Mouse (Mus musculus) myocyte (in vitro differentiated cells): Measurements from ENCODE around the gene Nol4l. TPM values are rescaled to one million over a fixed set of nuclear protein-coding genes. Genes with fewer than 3 reads are reported as not detected.

ENCODE experiments used
- H3K27me3 ChIP-seq: one replicate; pipeline ENCODE4 v1.6.1; 2011; ENCODE audit not compliant: control insufficient read depth, insufficient read depth, insufficient read length
- H3K36me3 ChIP-seq: one replicate; pipeline ENCODE4 v1.6.1; 2011; ENCODE audit not compliant: control insufficient read depth, insufficient read depth
- H3K4me2 ChIP-seq: one replicate; pipeline ENCODE4 v1.6.1; 2011; ENCODE audit warnings: low read depth, control low read depth
- H3K4me3 ChIP-seq: one replicate; pipeline ENCODE4 v1.5.1; 2011; ENCODE audit warnings: mild to moderate bottlenecking, control low read depth, moderate library complexity
- H3K79me2 ChIP-seq: one replicate; pipeline ENCODE4 v1.6.1; 2011; ENCODE audit not compliant: control insufficient read depth, insufficient read depth
- H3ac ChIP-seq: one replicate; pipeline ENCODE4 v1.6.1; 2011; ENCODE audit not compliant: control insufficient read depth, insufficient read length
- CEBPB ChIP-seq: IDR thresholded peaks from 2 replicates; pipeline ENCODE4 v1.6.1; 2011; ENCODE audit warnings: mild to moderate bottlenecking, moderate library complexity; ENCODE audit not compliant: poor library complexity, insufficient read depth, severe bottlenecking
- E2F4 ChIP-seq: IDR thresholded peaks from one replicate; pipeline ENCODE4 v1.6.1; 2011; ENCODE audit warnings: mild to moderate bottlenecking, control low read depth, moderate library complexity; ENCODE audit not compliant: insufficient read depth
- MAX ChIP-seq: IDR thresholded peaks from one replicate; pipeline ENCODE4 v1.6.1; 2011; ENCODE audit warnings: low read depth, mild to moderate bottlenecking, control low read depth
- MYOD1 ChIP-seq, 3 experiments: IDR thresholded peaks; one replicate each; pipeline ENCODE4 v1.6.1; 2011; ENCODE audit warnings: control low read depth in 2 of 3, low read depth in 2 of 3, mild to moderate bottlenecking in 2 of 3, moderate library complexity in 1 of 3; ENCODE audit not compliant: insufficient read length in 2 of 3, control insufficient read depth in 1 of 3
- MYOG ChIP-seq, 3 experiments: IDR thresholded peaks; one replicate each; pipeline ENCODE4 v1.6.1; 2011; ENCODE audit warnings: control low read depth in 2 of 3, low read depth in 2 of 3, mild to moderate bottlenecking in 2 of 3; ENCODE audit not compliant: insufficient read length in 2 of 3, control insufficient read depth in 1 of 3, insufficient read depth in 1 of 3
- POLR2A ChIP-seq: IDR thresholded peaks from one replicate; pipeline ENCODE4 v1.6.1; 2011; ENCODE audit warnings: low read depth, mild to moderate bottlenecking, control low read depth, moderate library complexity; ENCODE audit not compliant: insufficient read length
- POLR2AphosphoS2 ChIP-seq: IDR thresholded peaks from one replicate; pipeline ENCODE4 v1.6.1; 2011; ENCODE audit warnings: low read depth, control low read depth; ENCODE audit not compliant: insufficient read length
- REST ChIP-seq: IDR thresholded peaks from one replicate; pipeline ENCODE4 v1.6.1; 2011; ENCODE audit warnings: mild to moderate bottlenecking, control low read depth, moderate library complexity; ENCODE audit not compliant: insufficient read depth, insufficient read length
- SRF ChIP-seq: IDR thresholded peaks from one replicate; pipeline ENCODE4 v1.6.1; 2011; ENCODE audit warnings: low read depth; ENCODE audit not compliant: control insufficient read depth, insufficient read length
- TCF12 ChIP-seq: IDR thresholded peaks from one replicate; pipeline ENCODE4 v1.6.1; 2011; ENCODE audit warnings: mild to moderate bottlenecking, control low read depth; ENCODE audit not compliant: poor library complexity, insufficient read depth, severe bottlenecking
- TCF3 ChIP-seq: IDR thresholded peaks from one replicate; pipeline ENCODE4 v1.6.1; 2011; ENCODE audit warnings: low read depth, control low read depth; ENCODE audit not compliant: insufficient read length
- USF1 ChIP-seq: IDR thresholded peaks from one replicate; pipeline ENCODE4 v1.6.1; 2011; ENCODE audit warnings: low read depth, mild to moderate bottlenecking, control low read depth, moderate library complexity
- polyA plus RNA-seq: library from polyadenylated mRNA; unstranded; fragments of >200 nt; fragmentation: generic; extraction: Trizol; gene quantifications from one replicate; pipeline ENCODE4 v1.2.1, GENCODE M21; 2012; ENCODE audit warnings: missing spikeins

Gene Nol4l
- polyA plus RNA-seq, 1 experiment = 0.44 TPM

DNA sequence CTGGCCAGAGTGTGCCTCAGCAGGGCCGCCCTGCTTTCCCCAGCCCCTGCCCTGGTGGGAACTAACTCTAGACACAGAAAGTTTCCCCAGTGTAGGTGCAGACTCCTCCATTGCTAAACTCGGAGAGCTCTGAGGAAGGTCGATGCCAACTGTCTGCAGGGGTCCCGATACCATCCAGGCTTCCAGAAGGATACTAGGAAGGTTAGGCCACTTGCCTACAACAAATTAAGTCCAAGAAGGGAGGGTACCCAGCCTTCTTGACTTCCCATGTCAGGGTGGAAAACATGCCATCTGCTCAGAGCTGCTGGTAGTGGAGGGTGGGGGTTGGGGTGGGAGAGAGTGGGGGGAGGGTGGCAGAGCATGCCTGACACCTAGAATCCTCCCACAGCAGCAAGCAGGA lies 15.0 kb upstream of the Nol4l start:
- Histone ChIP-seq H3K27me3 (no peaks in the 10 kb centered on the region), H3K4me2 (no peak overlapping the region), H3K36me3 (no peaks in the 10 kb centered on the region), H3K4me3 (no peak overlapping the region), H3ac (no peak overlapping the region), H3K79me2 (no peaks in the 10 kb centered on the region)
- TF ChIP-seq MAX (no peak), MYOD1 (IDR thresholded peaks at IDR 0.05; ENCODE audit: control insufficient read depth in 1 of 3, insufficient read length in 2 of 3, low read depth in 2 of 3) (no peak), E2F4 (no peak), REST (no peak), TCF3 (no peak), CEBPB (no peak), USF1 (no peak), POLR2AphosphoS2 (no peak), SRF (no peak), TCF12 (no peak), POLR2A (no peak), MYOG (IDR thresholded peaks at IDR 0.05; ENCODE audit: control insufficient read depth in 1 of 3, insufficient read depth in 1 of 3, insufficient read length in 2 of 3, low read depth in 2 of 3) (no peak)

DNA sequence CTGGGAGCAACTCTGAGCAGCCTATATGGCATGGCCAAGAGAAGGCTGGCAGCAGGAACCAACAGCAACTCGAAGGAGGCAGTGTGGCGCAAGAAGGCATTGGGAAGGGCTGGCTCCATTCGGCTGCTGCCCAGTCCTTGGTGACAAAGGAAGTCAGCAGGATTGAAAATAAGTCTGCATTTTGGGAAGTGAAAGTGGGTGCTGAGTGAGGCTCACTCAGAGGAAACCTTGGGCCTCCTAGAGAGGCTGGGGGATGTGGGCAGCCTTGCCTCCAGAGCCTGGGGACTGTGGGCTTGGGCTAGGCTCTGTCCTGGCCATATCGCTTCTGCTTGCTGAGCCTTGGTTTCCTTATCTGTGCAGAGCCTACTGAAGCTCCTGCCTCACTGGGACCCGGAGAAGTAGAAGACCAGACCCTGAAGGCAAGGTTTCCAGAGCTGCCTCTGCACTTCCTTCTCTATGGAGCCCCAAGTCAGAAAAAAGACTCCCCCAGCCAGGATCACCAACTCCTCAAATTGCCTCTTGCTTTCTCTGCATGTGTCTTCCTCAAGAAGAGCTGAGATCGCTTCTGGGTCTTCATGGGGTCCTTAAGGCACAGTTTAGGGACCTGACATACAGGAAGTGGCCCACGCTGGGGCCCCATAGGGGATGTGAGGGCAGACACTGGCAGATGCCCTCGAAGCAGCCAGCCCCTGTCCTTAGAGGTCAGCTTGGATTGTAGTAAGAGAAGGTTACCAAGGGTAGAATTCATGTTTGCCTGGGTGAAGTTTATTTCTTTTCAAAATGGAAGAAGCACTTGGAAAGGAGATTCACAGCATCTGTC lies 14.3 kb upstream of the Nol4l start:
- H3K79me2 ChIP-seq = no peaks in the 10 kb centered on the region

DNA sequence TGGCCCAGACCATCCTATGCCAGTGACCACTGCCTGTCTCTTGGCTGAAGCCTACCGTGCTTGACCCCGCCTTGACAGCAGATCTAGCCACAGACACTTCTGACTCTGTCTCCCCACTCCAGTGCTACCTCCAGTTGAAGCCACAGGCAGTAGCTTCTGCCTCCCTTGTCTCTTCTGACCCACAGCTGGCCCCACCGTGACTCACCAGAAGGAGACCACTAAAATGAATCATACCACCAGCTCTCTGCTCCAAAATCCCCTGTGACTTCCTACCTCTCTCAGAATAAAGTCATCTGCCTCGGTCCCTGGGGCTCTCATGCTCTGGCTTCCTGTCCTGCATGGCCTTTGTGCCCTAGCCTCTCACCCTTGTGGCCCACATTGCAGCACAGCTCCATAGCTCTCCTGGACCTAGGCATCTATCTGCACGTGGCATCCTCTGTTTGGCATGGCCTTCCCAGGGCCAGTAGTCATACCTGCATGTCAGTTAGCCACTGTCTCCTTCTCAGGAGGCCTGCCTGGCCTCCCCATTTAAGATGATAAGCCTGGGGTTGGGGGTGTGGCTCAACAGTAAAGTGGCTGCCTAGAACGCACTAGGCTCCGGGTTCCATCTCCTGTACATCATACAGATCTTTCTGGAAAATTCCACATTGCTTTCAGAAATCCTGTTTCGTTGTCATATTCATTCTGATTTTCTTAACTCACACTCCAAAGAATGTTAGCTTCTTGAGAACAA lies 13.3 kb upstream of the Nol4l start:
- no peaks in the 10 kb centered on the region for H3K79me2 ChIP-seq
- H3K4me2 ChIP-seq = peak overlapping the region; percentile 33
- TF ChIP-seq POLR2A = no peak
- TF ChIP-seq USF1 = no peak
- TF ChIP-seq MYOD1 (IDR thresholded peaks at IDR 0.05; ENCODE audit: control insufficient read depth in 1 of 3, insufficient read length in 2 of 3, low read depth in 2 of 3) = peak in 2 of 3 experiments; percentile 35 to 63
- TF ChIP-seq REST = no peak
- peak in 1 of 3 experiments; percentile 35 for TF ChIP-seq MYOG (IDR thresholded peaks at IDR 0.05; ENCODE audit: control insufficient read depth in 1 of 3, insufficient read depth in 1 of 3, insufficient read length in 2 of 3, low read depth in 2 of 3)
- TF ChIP-seq CEBPB = no peak
- TF ChIP-seq SRF = no peak
- no peak for TF ChIP-seq TCF12
- TF ChIP-seq E2F4 = no peak
- no peak for TF ChIP-seq MAX
- no peak for TF ChIP-seq TCF3
- no peak for TF ChIP-seq POLR2AphosphoS2
- no peaks in the 10 kb centered on the region for H3K36me3 ChIP-seq
- no peaks in the 10 kb centered on the region for H3K27me3 ChIP-seq
- H3ac ChIP-seq = no peak overlapping the region
- no peak overlapping the region for H3K4me3 ChIP-seq

More for the DNA sequence above, 14.3 kb upstream of the Nol4l start:
- no peak for TF ChIP-seq TCF12
- no peak for TF ChIP-seq MAX
- no peak for TF ChIP-seq CEBPB
- no peak for TF ChIP-seq TCF3
- TF ChIP-seq SRF = no peak
- no peak for TF ChIP-seq E2F4
- no peak for TF ChIP-seq POLR2A
- TF ChIP-seq USF1 = no peak
- TF ChIP-seq MYOD1 (IDR thresholded peaks at IDR 0.05; ENCODE audit: control insufficient read depth in 1 of 3, insufficient read length in 2 of 3, low read depth in 2 of 3) = no peak
- TF ChIP-seq REST = no peak
- TF ChIP-seq POLR2AphosphoS2 = no peak
- TF ChIP-seq MYOG (IDR thresholded peaks at IDR 0.05; ENCODE audit: control insufficient read depth in 1 of 3, insufficient read depth in 1 of 3, insufficient read length in 2 of 3, low read depth in 2 of 3) = no peak
- Histone ChIP-seq H3K36me3 (no peaks in the 10 kb centered on the region), H3K27me3 (no peaks in the 10 kb centered on the region), H3K4me3 (no peak overlapping the region), H3ac (no peak overlapping the region), H3K4me2 (no peak overlapping the region)

DNA sequence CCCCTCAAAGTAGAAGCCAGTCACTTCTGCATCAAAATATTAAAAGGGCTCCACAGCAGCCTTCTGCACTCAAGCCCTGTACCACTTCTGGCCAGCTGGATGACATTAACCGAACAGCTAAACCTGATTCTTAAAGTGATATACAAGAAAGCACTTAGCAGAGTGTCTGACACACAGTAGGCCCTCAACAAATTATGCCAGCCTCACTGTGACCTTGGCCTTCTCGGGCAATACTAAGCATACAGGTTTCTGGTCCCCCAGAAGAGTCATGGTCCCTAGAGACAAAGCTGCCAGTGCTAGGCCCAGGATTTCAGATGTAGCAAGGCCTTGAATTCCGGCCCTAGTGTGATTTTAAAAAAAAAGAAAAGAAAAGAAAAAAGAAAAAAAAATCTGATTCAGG lies 9.1 kb upstream of the Nol4l start:
- TF ChIP-seq SRF (no peak), MYOD1 (IDR thresholded peaks at IDR 0.05; ENCODE audit: control insufficient read depth in 1 of 3, insufficient read length in 2 of 3, low read depth in 2 of 3) (no peak), TCF12 (no peak), USF1 (no peak), POLR2A (no peak), POLR2AphosphoS2 (no peak), TCF3 (no peak), MYOG (IDR thresholded peaks at IDR 0.05; ENCODE audit: control insufficient read depth in 1 of 3, insufficient read depth in 1 of 3, insufficient read length in 2 of 3, low read depth in 2 of 3) (no peak), E2F4 (no peak), CEBPB (no peak), MAX (no peak), REST (no peak)
- H3K27me3 ChIP-seq = no peaks in the 10 kb centered on the region
- no peaks in the 10 kb centered on the region for H3K79me2 ChIP-seq
- no peak overlapping the region for H3K4me2 ChIP-seq
- no peaks in the 10 kb centered on the region for H3K36me3 ChIP-seq
- H3ac ChIP-seq = no peak overlapping the region
- H3K4me3 ChIP-seq = no peak overlapping the region
